Comparison of ENCODE assay signal across 33 mouse cellular contexts in the genomic region with DNA sequence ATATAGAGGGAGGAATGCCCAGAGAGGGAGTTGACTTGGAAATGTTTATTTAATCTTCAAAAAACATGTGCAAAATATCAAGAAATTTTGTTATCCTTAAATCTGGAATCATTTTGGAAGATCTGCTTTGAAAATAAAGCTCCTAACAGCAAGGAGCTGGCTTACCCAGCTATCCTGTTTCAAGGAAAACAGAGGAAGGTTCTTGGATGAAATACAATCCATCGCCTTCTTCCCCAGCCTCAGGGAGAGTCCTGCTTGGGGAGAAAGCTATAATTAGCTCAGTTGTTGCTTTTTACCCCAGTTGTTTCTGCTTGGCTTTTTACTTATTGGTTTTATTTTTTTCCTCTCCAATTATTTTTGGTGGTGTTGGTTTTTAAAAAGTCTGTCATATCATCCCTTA.
DNase-seq lines count a peak whose midpoint lies in the region; ATAC-seq and TF ChIP-seq lines count a peak whose summit lies in the region.
"Had no signal": no experiment of that assay in that cellular context is flagged by ENCODE, and none has a peak within 500 bp of the region (broad histone marks: within the 10 kb centered on the region; RNA-seq: fewer than 3 reads in every experiment).

No protein-coding gene starts in this region.

- no peak overlapping the region for H3K9ac ChIP-seq in limb, embryonic 14.5 days (ENCODE audit: low read depth, low read length, severe bottlenecking)
- H3K9ac ChIP-seq in embryonic facial prominence, embryonic 14.5 days (ENCODE audit: low read depth, low read length), result no peak overlapping the region
- H3K9ac ChIP-seq: embryonic facial prominence, embryonic 12.5 days; forebrain, embryonic 15.5 days; hindbrain, embryonic 12.5 days; intestine, embryonic 15.5 days; limb, embryonic 15.5 days; liver, embryonic 13.5 days; midbrain, embryonic 15.5 days; neural tube, embryonic 15.5 days had no signal

- no peaks in the 10 kb centered on the region for H3K4me1 ChIP-seq in limb, embryonic 14.5 days (ENCODE audit: control insufficient read depth, insufficient read depth, low read length)
- H3K4me1 ChIP-seq in limb, embryonic 10.5 days, result peaks cover 5% of the 10 kb centered on the region
- H3K4me1 ChIP-seq in embryonic facial prominence, embryonic 14.5 days (ENCODE audit: control insufficient read depth, insufficient read depth, low read length), result no peaks in the 10 kb centered on the region
- H3K4me1 ChIP-seq: embryonic facial prominence, embryonic 12.5 days; forebrain, embryonic 15.5 days; intestine, embryonic 15.5 days; limb, embryonic 15.5 days; liver, embryonic 13.5 days; midbrain, embryonic 15.5 days; neural tube, embryonic 15.5 days had no signal

- ATAC-seq in limb, embryonic 14.5 days (ENCODE audit: low FRiP score, low read depth), result no peak
- 0 out of 2 replicates have a peak, but pooled peaks have one; percentile 65 for ATAC-seq in embryonic facial prominence, embryonic 14.5 days (ENCODE audit: low read depth)
- ATAC-seq: forebrain, embryonic 15.5 days; hindbrain, postnatal 0 days; intestine, embryonic 15.5 days; midbrain, embryonic 15.5 days had no signal

- DNase-seq in embryo, embryonic 10 days (ENCODE audit: low spot score), result peak; percentile 59
- no peak for DNase-seq in embryo, embryonic 9.5 days (ENCODE audit: extremely low spot score)
- DNase-seq in limb, embryonic 14.5 days (ENCODE audit: low spot score), result peak; percentile 5
- no peak for DNase-seq in limb, embryonic 10.5 days (ENCODE audit: low spot score)
- DNase-seq in embryonic facial prominence, embryonic 14.5 days (ENCODE audit: low spot score), result peak; percentile 88
- DNase-seq in cerebellum, adult 11-12 months, result no peak
- no peak for DNase-seq in layer of hippocampus, postnatal 10 days (ENCODE audit: low spot score in 2 of 2)
- DNase-seq: adrenal gland, postnatal 14 days; cerebellum, adult 8-10 months; cerebellum, postnatal 25 days; gastrocnemius, postnatal 25 days; heart, adult 18-20 months; heart, postnatal 36 days; kidney, adult 9 months; layer of hippocampus, adult 9-11 months; liver, embryonic 13.5 days; lung, adult 18-20 months; lung, postnatal 10 days; retina, postnatal 1 day; right cerebral cortex, postnatal 14 days; thymus, postnatal 14 days had no signal

- H3K4me3 ChIP-seq in limb, embryonic 14.5 days (replicated peaks; ENCODE audit: low read length), result no peak overlapping the region
- no peak overlapping the region for H3K4me3 ChIP-seq in limb, embryonic 10.5 days
- no peak overlapping the region for H3K4me3 ChIP-seq in embryonic facial prominence, embryonic 14.5 days (ENCODE audit: low read depth, low read length)
- H3K4me3 ChIP-seq: embryonic facial prominence, embryonic 12.5 days; forebrain, embryonic 10.5 days; forebrain, embryonic 15.5 days; hindbrain, embryonic 12.5 days; intestine, embryonic 15.5 days; limb, embryonic 15.5 days; liver, embryonic 13.5 days; midbrain, embryonic 15.5 days; neural tube, embryonic 15.5 days had no signal

- H3K9me3 ChIP-seq in limb, embryonic 14.5 days (ENCODE audit: control insufficient read depth, low read length), result no peaks in the 10 kb centered on the region
- no peaks in the 10 kb centered on the region for H3K9me3 ChIP-seq in limb, embryonic 10.5 days (replicated peaks)
- no peaks in the 10 kb centered on the region for H3K9me3 ChIP-seq in embryonic facial prominence, embryonic 14.5 days (ENCODE audit: control insufficient read depth, low read length)
- H3K9me3 ChIP-seq: embryonic facial prominence, embryonic 12.5 days; forebrain, embryonic 10.5 days; forebrain, embryonic 15.5 days; G1E; hindbrain, embryonic 12.5 days; intestine, embryonic 15.5 days; limb, embryonic 15.5 days; liver, embryonic 13.5 days; midbrain, embryonic 15.5 days; neural tube, embryonic 15.5 days had no signal

- H3K27ac ChIP-seq in limb, embryonic 14.5 days (replicated peaks; ENCODE audit: low read depth, low read length), result no peak overlapping the region
- H3K27ac ChIP-seq in limb, embryonic 10.5 days, result no peak overlapping the region
- H3K27ac ChIP-seq in embryonic facial prominence, embryonic 14.5 days (replicated peaks; ENCODE audit: low read depth, low read length), result no peak overlapping the region; the same call in 1 of the 2 replicates
- H3K27ac ChIP-seq: embryonic facial prominence, embryonic 12.5 days; forebrain, embryonic 10.5 days; forebrain, embryonic 15.5 days; hindbrain, embryonic 12.5 days; hindbrain, postnatal 0 days; intestine, embryonic 15.5 days; limb, embryonic 15.5 days; liver, embryonic 13.5 days; macrophage; midbrain, embryonic 15.5 days; neural tube, embryonic 15.5 days had no signal

- no peak for TF ChIP-seq POLR2A in limb, embryonic 14.5 days (IDR thresholded peaks at IDR 0.05; ENCODE audit: borderline replicate concordance, extremely low read depth, insufficient read depth, insufficient read length)

- H3K27me3 ChIP-seq in limb, embryonic 14.5 days (ENCODE audit: control insufficient read depth, insufficient read depth, low read length), result no peaks in the 10 kb centered on the region
- H3K27me3 ChIP-seq in limb, embryonic 10.5 days (ENCODE audit: low read depth, poor library complexity, severe bottlenecking), result no peaks in the 10 kb centered on the region
- no peaks in the 10 kb centered on the region for H3K27me3 ChIP-seq in embryonic facial prominence, embryonic 14.5 days (replicated peaks; ENCODE audit: control insufficient read depth, insufficient read depth, low read length)
- H3K27me3 ChIP-seq: embryonic facial prominence, embryonic 12.5 days; forebrain, embryonic 15.5 days; hindbrain, embryonic 12.5 days; intestine, embryonic 15.5 days; limb, embryonic 15.5 days; liver, embryonic 13.5 days; midbrain, embryonic 15.5 days; neural tube, embryonic 15.5 days had no signal

- WGBS in limb, embryonic 14.5 days, result 9% methylated on average over 1 of the region's 1 CpGs
- WGBS in limb, embryonic 10.5 days, result 42% methylated on average over 1 of the region's 1 CpGs
- 9% methylated on average over 1 of the region's 1 CpGs for WGBS in embryonic facial prominence, embryonic 14.5 days

- no peaks in the 10 kb centered on the region for H3K36me3 ChIP-seq in limb, embryonic 14.5 days (ENCODE audit: control insufficient read depth, insufficient read depth, low read length)
- no peaks in the 10 kb centered on the region for H3K36me3 ChIP-seq in limb, embryonic 10.5 days
- H3K36me3 ChIP-seq in embryonic facial prominence, embryonic 14.5 days (ENCODE audit: control insufficient read depth, insufficient read depth, low read length), result no peaks in the 10 kb centered on the region
- H3K36me3 ChIP-seq: embryonic facial prominence, embryonic 12.5 days; forebrain, embryonic 10.5 days; forebrain, embryonic 15.5 days; G1E; hindbrain, embryonic 12.5 days; intestine, embryonic 15.5 days; limb, embryonic 15.5 days; liver, embryonic 13.5 days; midbrain, embryonic 15.5 days; neural tube, embryonic 15.5 days had no signal

- H3K4me2 ChIP-seq in limb, embryonic 14.5 days (replicated peaks; ENCODE audit: low read depth, low read length, severe bottlenecking), result no peak overlapping the region
- no peak overlapping the region for H3K4me2 ChIP-seq in embryonic facial prominence, embryonic 14.5 days (ENCODE audit: low read depth, low read length)
- H3K4me2 ChIP-seq: embryonic facial prominence, embryonic 12.5 days; forebrain, embryonic 15.5 days; heart, embryonic 11.5 days; hindbrain, embryonic 12.5 days; intestine, embryonic 15.5 days; limb, embryonic 15.5 days; liver, embryonic 13.5 days; midbrain, embryonic 15.5 days; neural tube, embryonic 15.5 days had no signal

Comparison
In these comparisons a context has a peak if more than half of its experiments do, and no peak if none do; other contexts are left out.
1. DNase-seq: peak in embryo, embryonic 10 days (single experiment), limb, embryonic 14.5 days (single experiment) and embryonic facial prominence, embryonic 14.5 days (single experiment); none in embryo, embryonic 9.5 days (single experiment), limb, embryonic 10.5 days (single experiment), cerebellum, adult 11-12 months (single experiment) and layer of hippocampus, postnatal 10 days (0 of 2).